Mouse (Mus musculus): Measurements from ENCODE around the gene Ccdc61. TPM values are rescaled to one million over a fixed set of nuclear protein-coding genes. Genes with fewer than 3 reads are reported as not detected.

Ccdc61 gene
- polyA plus RNA-seq, 1 experiment from 2014 or later: 17.4 TPM

DNA sequence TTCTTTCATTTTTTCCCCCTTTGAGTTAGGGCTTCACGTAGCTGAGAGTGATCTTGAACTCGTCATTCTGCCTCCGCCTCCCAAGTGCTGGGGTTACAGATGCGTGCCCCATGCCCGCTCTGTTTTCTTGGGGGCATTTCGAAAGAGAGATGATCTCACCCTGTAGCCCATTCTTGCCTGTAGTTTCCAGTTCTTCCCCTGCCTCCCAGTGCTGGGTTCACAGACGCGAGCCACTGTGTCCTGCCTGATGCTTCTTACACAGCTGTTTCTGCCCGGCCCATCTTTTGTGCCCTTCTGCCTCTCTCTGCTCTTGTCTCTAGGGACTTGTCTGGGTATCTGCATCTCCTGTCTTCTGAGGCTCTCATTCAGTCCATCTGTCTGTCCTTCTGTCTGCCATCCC, 32.6 kb upstream of the Ccdc61 start:
- peaks cover 22% of the 10 kb centered on the region for H3K4me1 ChIP-seq (ENCODE audit: control insufficient read depth, insufficient read depth, low read length)
- WGBS: 41% methylated on average over 9 of the region's 9 CpGs
- H3K9ac ChIP-seq (ENCODE audit: low read length): no peak overlapping the region
- H3K27me3 ChIP-seq (replicated peaks; ENCODE audit: control insufficient read depth, insufficient read depth, low read length): no peaks in the 10 kb centered on the region
- no peak overlapping the region for H3K4me2 ChIP-seq (ENCODE audit: low read length)
- peaks cover 40% of the 10 kb centered on the region for H3K36me3 ChIP-seq (ENCODE audit: control insufficient read depth, insufficient read depth, low read length)
- H3K9me3 ChIP-seq (replicated peaks; ENCODE audit: control insufficient read depth, low read length): no peaks in the 10 kb centered on the region
- DNase-seq (ENCODE audit: low spot score) (no peak), ATAC-seq (peak; percentile 45)
- H3K27ac ChIP-seq (ENCODE audit: low read depth, low read length): peak overlapping the region; percentile 81
- H3K4me3 ChIP-seq (ENCODE audit: low read depth, low read length): no peak overlapping the region

- Histone ChIP-seq H3K4me3 (ENCODE audit: low read depth, low read length) (no peak overlapping the region), H3K27ac (ENCODE audit: low read depth, low read length) (peak overlapping the region; percentile 81), H3K9ac (ENCODE audit: low read length) (peak overlapping the region; percentile 41; the same call in 1 of the 2 replicates), H3K4me2 (ENCODE audit: low read length) (peak overlapping the region; percentile 37), H3K9me3 (replicated peaks; ENCODE audit: control insufficient read depth, low read length) (no peaks in the 10 kb centered on the region), H3K27me3 (replicated peaks; ENCODE audit: control insufficient read depth, insufficient read depth, low read length) (no peaks in the 10 kb centered on the region), H3K36me3 (ENCODE audit: control insufficient read depth, insufficient read depth, low read length) (peaks cover 35% of the 10 kb centered on the region), H3K4me1 (ENCODE audit: control insufficient read depth, insufficient read depth, low read length) (peaks cover 20% of the 10 kb centered on the region)
- ATAC-seq: peak; percentile 88
- peak; percentile 73 for DNase-seq (ENCODE audit: low spot score)
- 0% methylated on average over 1 of the region's 1 CpGs for WGBS
Measured at GRCm38 (mm10) chr7:18942376-18942775, 32.2 kb upstream of the Ccdc61 start.

- Histone ChIP-seq H3K4me2 (ENCODE audit: low read length) (peak overlapping the region; percentile 76), H3K9ac (ENCODE audit: low read length) (peak overlapping the region; percentile 99), H3K27ac (ENCODE audit: low read depth, low read length) (no peak overlapping the region; the same call in 1 of the 2 replicates), H3K4me1 (ENCODE audit: control insufficient read depth, insufficient read depth, low read length) (peaks cover 36% of the 10 kb centered on the region), H3K4me3 (ENCODE audit: low read depth, low read length) (peak overlapping the region; percentile 97), H3K36me3 (ENCODE audit: control insufficient read depth, insufficient read depth, low read length) (no peaks in the 10 kb centered on the region), H3K27me3 (replicated peaks; ENCODE audit: control insufficient read depth, insufficient read depth, low read length) (no peaks in the 10 kb centered on the region), H3K9me3 (replicated peaks; ENCODE audit: control insufficient read depth, low read length) (no peaks in the 10 kb centered on the region)
- ATAC-seq (no peak), DNase-seq (ENCODE audit: low spot score) (no peak)
- WGBS: 64% methylated on average over 3 of the region's 3 CpGs
Measured at GRCm38 (mm10) chr7:18927759-18928158, 17.5 kb upstream of the Ccdc61 start.

- no peaks in the 10 kb centered on the region for H3K9me3 ChIP-seq (replicated peaks; ENCODE audit: control insufficient read depth, low read length)
- DNase-seq (ENCODE audit: low spot score): no peak
- H3K27me3 ChIP-seq (replicated peaks; ENCODE audit: control insufficient read depth, insufficient read depth, low read length): no peaks in the 10 kb centered on the region
- no peaks in the 10 kb centered on the region for H3K36me3 ChIP-seq (ENCODE audit: control insufficient read depth, insufficient read depth, low read length)
- H3K4me1 ChIP-seq (ENCODE audit: control insufficient read depth, insufficient read depth, low read length): peaks cover 41% of the 10 kb centered on the region
- ATAC-seq: 0 out of 2 replicates have a peak, but pooled peaks have one; percentile 1
- H3K9ac ChIP-seq (ENCODE audit: low read length): peak overlapping the region; percentile 99
- peak overlapping the region; percentile 95 for H3K27ac ChIP-seq (ENCODE audit: low read depth, low read length)
- peak overlapping the region; percentile 97 for H3K4me3 ChIP-seq (ENCODE audit: low read depth, low read length)
- peak overlapping the region; percentile 76 for H3K4me2 ChIP-seq (ENCODE audit: low read length)
- 49% methylated on average over 6 of the region's 6 CpGs for WGBS
Measured at GRCm38 (mm10) chr7:18926911-18927310, 16.7 kb upstream of the Ccdc61 start.

GRCm38 (mm10) chr7:18926041-18926790, 16.0 kb upstream of the Ccdc61 start:
- no peaks in the 10 kb centered on the region for H3K36me3 ChIP-seq (ENCODE audit: control insufficient read depth, insufficient read depth, low read length)
- peak; percentile 24 for ATAC-seq
- 2% methylated on average over 14 of the region's 42 CpGs for WGBS
- peak overlapping the region; percentile 95 for H3K27ac ChIP-seq (ENCODE audit: low read depth, low read length)
- no peaks in the 10 kb centered on the region for H3K27me3 ChIP-seq (replicated peaks; ENCODE audit: control insufficient read depth, insufficient read depth, low read length)
- H3K4me3 ChIP-seq (ENCODE audit: low read depth, low read length): peak overlapping the region; percentile 97
- peak; percentile 62 for DNase-seq (ENCODE audit: low spot score)
- peak overlapping the region; percentile 99 for H3K9ac ChIP-seq (ENCODE audit: low read length)
- H3K9me3 ChIP-seq (replicated peaks; ENCODE audit: control insufficient read depth, low read length): no peaks in the 10 kb centered on the region
- H3K4me2 ChIP-seq (ENCODE audit: low read length): peak overlapping the region; percentile 76
- peaks cover 45% of the 10 kb centered on the region for H3K4me1 ChIP-seq (ENCODE audit: control insufficient read depth, insufficient read depth, low read length)

DNA sequence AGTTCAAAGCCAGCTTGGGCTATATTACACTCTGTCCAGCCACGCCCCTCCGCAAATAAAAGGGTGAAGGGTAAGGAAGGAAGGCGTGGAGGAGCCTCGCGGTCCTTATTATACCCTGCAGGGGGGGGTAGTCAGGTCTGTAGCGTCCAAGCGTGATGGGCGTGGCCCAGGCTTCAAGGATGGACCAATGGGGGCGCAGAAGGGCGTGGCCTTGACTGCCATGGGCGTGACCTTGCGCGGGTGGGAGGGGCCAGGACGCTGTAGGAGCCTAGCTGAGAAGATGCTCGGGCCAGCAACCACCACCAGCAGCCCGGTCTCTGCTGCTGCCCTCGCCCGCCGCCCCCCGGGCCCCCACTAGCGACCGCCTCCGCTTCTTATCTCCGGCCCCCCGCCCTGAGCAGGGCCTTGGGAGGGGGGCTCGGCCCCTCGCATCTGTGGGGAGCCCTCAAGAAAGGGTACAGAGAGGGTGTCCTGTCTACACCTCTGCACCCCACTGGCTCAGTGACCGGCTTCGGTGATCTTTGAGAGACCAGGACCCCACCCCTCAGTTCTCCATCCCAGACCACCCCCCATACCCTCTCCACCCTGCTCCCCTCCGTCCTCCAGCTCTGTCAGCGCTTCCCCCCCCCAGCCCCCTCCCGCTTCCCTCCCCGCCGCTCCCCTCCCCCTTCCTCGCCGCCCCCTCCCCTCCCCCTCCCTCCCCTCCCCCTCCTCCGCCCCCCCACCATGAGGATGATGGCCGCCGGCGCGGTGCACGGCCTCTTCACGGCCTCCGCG, 15.1 kb upstream of the Ccdc61 start, which contains the start of gene Nova2:
TSS of gene Nova2 (plus strand) at position 727 of the 777 bp plus-strand sequence.
- Histone ChIP-seq H3K9ac (ENCODE audit: low read length) (peak within 1 kb of the TSS; percentile 99), H3K4me2 (ENCODE audit: low read length) (peak within 1 kb of the TSS; percentile 76), H3K27ac (ENCODE audit: low read depth, low read length) (peak within 1 kb of the TSS; percentile 95), H3K4me3 (ENCODE audit: low read depth, low read length) (peak within 1 kb of the TSS; percentile 97), H3K36me3 (ENCODE audit: control insufficient read depth, insufficient read depth, low read length) (no peaks in the 10 kb centered on the region), H3K9me3 (replicated peaks; ENCODE audit: control insufficient read depth, low read length) (no peaks in the 10 kb centered on the region), H3K27me3 (replicated peaks; ENCODE audit: control insufficient read depth, insufficient read depth, low read length) (no peaks in the 10 kb centered on the region), H3K4me1 (ENCODE audit: control insufficient read depth, insufficient read depth, low read length) (peaks cover 50% of the 10 kb centered on the region)
- 0% methylated on average over 21 of the region's 45 CpGs for WGBS
- peak; percentile 85 for ATAC-seq
- DNase-seq (ENCODE audit: low spot score): peak; percentile 98

DNA sequence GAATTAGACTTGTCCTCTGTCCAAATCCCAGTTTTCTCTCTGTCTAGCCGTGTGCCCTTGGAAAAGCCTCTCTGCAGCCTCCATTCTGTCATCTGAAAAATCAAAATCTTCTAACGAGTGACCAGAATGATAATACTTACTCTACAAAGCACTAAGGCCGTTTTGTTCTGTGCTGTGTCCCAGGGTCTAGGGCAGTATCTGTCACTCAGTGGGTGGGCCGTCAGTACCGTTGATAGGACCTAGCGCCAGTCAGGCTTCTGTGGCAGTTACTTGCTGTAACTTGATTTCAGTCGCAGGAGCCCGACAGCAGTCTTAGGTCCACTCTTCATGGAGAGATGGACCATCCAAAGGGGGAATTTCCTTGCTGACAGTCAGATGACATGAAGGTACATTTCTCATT, 14.1 kb upstream of the Ccdc61 start:
- peak overlapping the region; percentile 95 for H3K27ac ChIP-seq (ENCODE audit: low read depth, low read length)
- no peaks in the 10 kb centered on the region for H3K9me3 ChIP-seq (replicated peaks; ENCODE audit: control insufficient read depth, low read length)
- H3K36me3 ChIP-seq (ENCODE audit: control insufficient read depth, insufficient read depth, low read length): no peaks in the 10 kb centered on the region
- 0 out of 2 replicates have a peak overlapping the region, but pooled peaks have one; percentile 13 for H3K9ac ChIP-seq (ENCODE audit: low read length)
- H3K4me1 ChIP-seq (ENCODE audit: control insufficient read depth, insufficient read depth, low read length): peaks cover 50% of the 10 kb centered on the region
- ATAC-seq: no peak
- no peak overlapping the region for H3K4me3 ChIP-seq (ENCODE audit: low read depth, low read length)
- DNase-seq (ENCODE audit: low spot score): peak; percentile 37
- no peaks in the 10 kb centered on the region for H3K27me3 ChIP-seq (replicated peaks; ENCODE audit: control insufficient read depth, insufficient read depth, low read length)
- WGBS: 4% methylated on average over 8 of the region's 8 CpGs
- peak overlapping the region; percentile 37 for H3K4me2 ChIP-seq (ENCODE audit: low read length)

DNA sequence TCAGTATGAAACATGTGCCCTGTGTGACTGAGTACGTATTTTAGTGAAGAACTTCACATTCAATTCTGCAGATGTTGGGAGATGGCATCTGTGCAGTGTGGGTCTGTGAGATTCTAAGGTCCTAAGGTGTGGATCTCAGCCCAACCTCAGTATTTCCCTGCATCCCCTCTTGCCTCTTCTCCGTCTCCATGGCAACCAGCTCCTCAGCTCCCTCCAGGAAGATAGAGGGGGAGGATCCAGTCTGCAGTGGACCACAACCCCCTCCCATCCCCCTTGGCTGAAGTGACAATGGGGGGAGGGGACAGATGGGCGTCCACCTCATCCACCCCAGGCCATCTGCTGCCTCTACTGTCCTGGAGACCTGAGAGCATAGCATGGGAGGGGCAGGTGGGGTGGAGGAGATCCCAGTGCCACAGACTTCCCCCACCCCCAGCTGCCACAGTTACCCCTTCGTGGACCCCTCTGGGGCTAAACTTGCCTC, 13.5 kb upstream of the Ccdc61 start:
- H3K4me3 ChIP-seq (ENCODE audit: low read depth, low read length): no peak overlapping the region
- peak overlapping the region; percentile 95 for H3K27ac ChIP-seq (ENCODE audit: low read depth, low read length)
- H3K4me1 ChIP-seq (ENCODE audit: control insufficient read depth, insufficient read depth, low read length): peaks cover 50% of the 10 kb centered on the region
- peak overlapping the region; percentile 37 for H3K4me2 ChIP-seq (ENCODE audit: low read length)
- no peaks in the 10 kb centered on the region for H3K9me3 ChIP-seq (replicated peaks; ENCODE audit: control insufficient read depth, low read length)
- no peaks in the 10 kb centered on the region for H3K27me3 ChIP-seq (replicated peaks; ENCODE audit: control insufficient read depth, insufficient read depth, low read length)
- DNase-seq (ENCODE audit: low spot score): peak; percentile 76
- ATAC-seq: no peak
- peak overlapping the region; percentile 37 for H3K9ac ChIP-seq (ENCODE audit: low read length)
- H3K36me3 ChIP-seq (ENCODE audit: control insufficient read depth, insufficient read depth, low read length): no peaks in the 10 kb centered on the region
- 22% methylated on average over 4 of the region's 4 CpGs for WGBS

Data from forebrain, embryonic 14.5 days (tissue).